Mouse (Mus musculus): ENCODE results near the gene Usp22. TPM values are rescaled to one million over a fixed set of nuclear protein-coding genes. Genes with fewer than 3 reads are reported as not detected.
A peak's percentile ranks its signal among the peaks of the same experiment; 100 is the strongest.

Usp22 gene
- total and polyA plus RNA-seq, 3 experiments = 48.1 to 65.3 (median 54.7) TPM

- Histone ChIP-seq H3K4me1 (ENCODE audit: control insufficient read depth in 1 of 2, insufficient read depth in 2 of 2) (peaks cover 37 to 68% of the 10 kb centered on the region in 2 experiments), H3K4me3 (replicated peaks in 1 of 3; ENCODE audit: low read depth in 2 of 3, low read length in 2 of 3, poor library complexity in 1 of 3) (peak overlapping the region in 1 of 3 experiments; percentile 34), H3K9ac (ENCODE audit: insufficient read depth, low read depth) (no peak overlapping the region), H3K79me2 (replicated peaks; ENCODE audit: control insufficient read depth, extremely low read depth, insufficient read depth, poor library complexity, severe bottlenecking) (peaks cover 15% of the 10 kb centered on the region), H3K4me2 (ENCODE audit: insufficient read depth, low read depth, poor library complexity, severe bottlenecking) (no peak overlapping the region), H3K9me3 (replicated peaks; ENCODE audit: low read length) (peaks cover 7% of the 10 kb centered on the region), H3K27ac (ENCODE audit: insufficient read depth, low read depth) (peak overlapping the region; percentile 92), H3K27me3 (replicated peaks) (no peaks in the 10 kb centered on the region), H3K36me3 (replicated peaks in 1 of 2; ENCODE audit: control insufficient read depth in 1 of 2, insufficient read depth in 1 of 2, low read length in 1 of 2) (peaks cover 0 to under 1% of the 10 kb centered on the region in 2 experiments)
- TF ChIP-seq POLR2A (IDR thresholded peaks at IDR 0.05; ENCODE audit: low read depth, low read length) = no peak
- TF ChIP-seq MAZ (IDR thresholded peaks at IDR 0.05; ENCODE audit: low read depth, low read length) = no peak
- TF ChIP-seq JUND (conservative IDR thresholded peaks at IDR 0.05; ENCODE audit: low read depth, low read length) = no peak
- no peak for TF ChIP-seq PAX5 (IDR thresholded peaks at IDR 0.05; ENCODE audit: low read length)
- TF ChIP-seq USF2 (conservative IDR thresholded peaks at IDR 0.05; ENCODE audit: low read depth, low read length) = no peak
- TF ChIP-seq BHLHE40 (IDR thresholded peaks at IDR 0.05; ENCODE audit: low read depth, low read length) = 0 out of 2 replicates have a peak, but pooled peaks have one; percentile 9
- no peak for TF ChIP-seq ELF1 (IDR thresholded peaks at IDR 0.05; ENCODE audit: low read depth, low read length)
- TF ChIP-seq SMC3 (IDR thresholded peaks at IDR 0.05; ENCODE audit: low read depth, low read length) = peak; percentile 64
- TF ChIP-seq GABPA (IDR thresholded peaks at IDR 0.05; ENCODE audit: insufficient replicate concordance, low read depth, low read length) = no peak
- TF ChIP-seq ZKSCAN1 (IDR thresholded peaks at IDR 0.05; ENCODE audit: borderline replicate concordance, low read depth, low read length) = no peak
- no peak for TF ChIP-seq E2F4 (IDR thresholded peaks at IDR 0.05; ENCODE audit: insufficient replicate concordance, low read depth, low read length)
- peak in 1 of 2 experiments; percentile 63; a peak in 2 of 4 replicates for TF ChIP-seq CTCF (conservative IDR thresholded peaks at IDR 0.05 in 1 of 2, IDR thresholded peaks at IDR 0.05 in 1 of 2; ENCODE audit: low read depth in 2 of 2, low read length in 2 of 2)
- TF ChIP-seq POLR2AphosphoS2 (IDR thresholded peaks at IDR 0.05; ENCODE audit: low read depth, low read length) = no peak
- peak; percentile 20; the same call in 1 of the 2 replicates for TF ChIP-seq IRF4 (IDR thresholded peaks at IDR 0.05; ENCODE audit: low read depth, low read length)
- no peak for TF ChIP-seq USF1 (IDR thresholded peaks at IDR 0.05; ENCODE audit: low read depth, low read length)
- peak; percentile 57 for TF ChIP-seq RAD21 (IDR thresholded peaks at IDR 0.05; ENCODE audit: low read depth, low read length)
- TF ChIP-seq KAT2A (IDR thresholded peaks at IDR 0.05; ENCODE audit: insufficient replicate concordance, low read length) = no peak
- no peak for TF ChIP-seq TBP (conservative IDR thresholded peaks at IDR 0.05; ENCODE audit: low read depth, low read length)
- no peak for TF ChIP-seq SIN3A (IDR thresholded peaks at IDR 0.05; ENCODE audit: low read length)
- TF ChIP-seq ZNF384 (IDR thresholded peaks at IDR 0.05; ENCODE audit: low read depth, low read length) = no peak
- no peak for TF ChIP-seq TCF12 (IDR thresholded peaks at IDR 0.05; ENCODE audit: low read depth, low read length)
- dilution Hi-C loops (cut with MboI; ENCODE audit: extremely low pct_ligation_motif_present, extremely low pct_unique_long_range_greater_than_20kb, low sequenced_read_pairs) = no loop called here
- in situ Hi-C loops (cut with MboI; ENCODE audit: low pct_ligation_motif_present, low pct_unique_long_range_greater_than_20kb, low sequenced_read_pairs) = no loop called here
- DNase-seq (ENCODE audit: extremely low read depth) = no peak
Observed at GRCm38 (mm10) chr11:61123886-61124285, 51.0 kb downstream of the Usp22 start.

GRCm38 (mm10) chr11:61122769-61123288 lies 52.0 kb downstream of the Usp22 start:
- no peaks in the 10 kb centered on the region for H3K27me3 ChIP-seq (replicated peaks)
- peaks cover 18% of the 10 kb centered on the region for H3K9me3 ChIP-seq (replicated peaks; ENCODE audit: low read length)
- dilution Hi-C loops (cut with MboI; ENCODE audit: extremely low pct_ligation_motif_present, extremely low pct_unique_long_range_greater_than_20kb, low sequenced_read_pairs) (no loop called here), in situ Hi-C loops (cut with MboI; ENCODE audit: low pct_ligation_motif_present, low pct_unique_long_range_greater_than_20kb, low sequenced_read_pairs) (no loop called here)
- H3K4me1 ChIP-seq (ENCODE audit: control insufficient read depth in 1 of 2, insufficient read depth in 2 of 2) = peaks cover 37 to 66% of the 10 kb centered on the region in 2 experiments
- no peaks in the 10 kb centered on the region for H3K36me3 ChIP-seq (replicated peaks in 1 of 2; ENCODE audit: control insufficient read depth in 1 of 2, insufficient read depth in 1 of 2, low read length in 1 of 2)
- no peak overlapping the region for H3K4me3 ChIP-seq (replicated peaks in 1 of 3; ENCODE audit: low read depth in 2 of 3, low read length in 2 of 3, poor library complexity in 1 of 3)
- H3K79me2 ChIP-seq (replicated peaks; ENCODE audit: control insufficient read depth, extremely low read depth, insufficient read depth, poor library complexity, severe bottlenecking) = peaks cover 8% of the 10 kb centered on the region
- DNase-seq (ENCODE audit: extremely low read depth) = peak; percentile 100
- H3K9ac ChIP-seq (ENCODE audit: insufficient read depth, low read depth) = no peak overlapping the region
- H3K27ac ChIP-seq (ENCODE audit: insufficient read depth, low read depth) = peak overlapping the region; percentile 94
- peak overlapping the region; percentile 52 for H3K4me2 ChIP-seq (ENCODE audit: insufficient read depth, low read depth, poor library complexity, severe bottlenecking)
- TF ChIP-seq ELF1 (IDR thresholded peaks at IDR 0.05; ENCODE audit: low read depth, low read length) = peak; percentile 83
- TF ChIP-seq MXI1 (IDR thresholded peaks at IDR 0.05; ENCODE audit: low read depth, low read length) = peak; percentile 96
- TF ChIP-seq NRF1 (IDR thresholded peaks at IDR 0.05; ENCODE audit: low read depth, low read length) = peak; percentile 47
- TF ChIP-seq CHD2 (IDR thresholded peaks at IDR 0.05; ENCODE audit: low read length) = peak; percentile 86
- TF ChIP-seq USF1 (IDR thresholded peaks at IDR 0.05; ENCODE audit: low read depth, low read length) = peak; percentile 88
- no peak for TF ChIP-seq PAX5 (IDR thresholded peaks at IDR 0.05; ENCODE audit: low read length)
- no peak for TF ChIP-seq ZKSCAN1 (IDR thresholded peaks at IDR 0.05; ENCODE audit: borderline replicate concordance, low read depth, low read length)
- TF ChIP-seq KAT2A (IDR thresholded peaks at IDR 0.05; ENCODE audit: insufficient replicate concordance, low read length) = peak; percentile 65; the same call in 1 of the 2 replicates
- TF ChIP-seq POLR2AphosphoS2 (IDR thresholded peaks at IDR 0.05; ENCODE audit: low read depth, low read length) = peak; percentile 45; the same call in 1 of the 2 replicates
- TF ChIP-seq SIN3A (IDR thresholded peaks at IDR 0.05; ENCODE audit: low read length) = peak; percentile 97
- peak; percentile 94 for TF ChIP-seq ETS1 (conservative IDR thresholded peaks at IDR 0.05; ENCODE audit: low read depth, low read length)
- peak; percentile 97 for TF ChIP-seq BHLHE40 (IDR thresholded peaks at IDR 0.05; ENCODE audit: low read depth, low read length)
- no peak for TF ChIP-seq ZC3H11A (IDR thresholded peaks at IDR 0.05; ENCODE audit: low read depth, low read length)
- peak; percentile 27 for TF ChIP-seq RAD21 (IDR thresholded peaks at IDR 0.05; ENCODE audit: low read depth, low read length)
- peak; percentile 89 for TF ChIP-seq JUND (conservative IDR thresholded peaks at IDR 0.05; ENCODE audit: low read depth, low read length)
- peak; percentile 98 for TF ChIP-seq EP300 (IDR thresholded peaks at IDR 0.05; ENCODE audit: low read length)
- peak; percentile 80; the same call in 1 of the 2 replicates for TF ChIP-seq TBP (conservative IDR thresholded peaks at IDR 0.05; ENCODE audit: low read depth, low read length)
- TF ChIP-seq HCFC1 (IDR thresholded peaks at IDR 0.05; ENCODE audit: low read depth, low read length) = 0 out of 2 replicates have a peak, but pooled peaks have one; percentile 31
- TF ChIP-seq GABPA (IDR thresholded peaks at IDR 0.05; ENCODE audit: insufficient replicate concordance, low read depth, low read length) = no peak
- TF ChIP-seq TCF12 (IDR thresholded peaks at IDR 0.05; ENCODE audit: low read depth, low read length) = peak; percentile 98
- TF ChIP-seq RCOR1 (conservative IDR thresholded peaks at IDR 0.05; ENCODE audit: low read depth, low read length) = peak; percentile 96
- TF ChIP-seq ZNF384 (IDR thresholded peaks at IDR 0.05; ENCODE audit: low read depth, low read length) = no peak

All from CH12.LX (cell line).